Mouse (Mus musculus): ENCODE measurements around the gene Scarb1. TPM values are rescaled to one million over a fixed set of nuclear protein-coding genes. Genes with fewer than 3 reads are reported as not detected.

Scarb1 gene
- polyA plus RNA-seq, 1 experiment from 2014 or later, result 62.6 TPM

DNA sequence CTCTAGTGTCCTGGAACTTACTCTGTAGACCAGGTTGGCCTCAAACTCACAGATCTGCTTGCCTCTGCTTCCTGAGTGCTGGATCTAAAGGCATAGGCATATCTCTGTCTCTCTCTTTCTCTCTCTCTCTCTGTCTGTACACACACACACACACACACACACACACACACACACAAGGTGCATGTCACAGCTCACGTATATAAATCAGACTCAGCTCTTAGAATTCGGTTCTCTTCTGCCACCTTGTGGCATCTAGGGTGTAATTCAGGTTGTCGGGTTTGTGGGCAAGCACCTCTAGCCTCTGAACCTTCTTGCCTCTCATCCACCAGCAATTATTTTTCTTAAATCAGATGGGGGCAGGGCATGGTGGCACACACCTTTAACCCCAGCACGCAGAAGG is 27.7 kb upstream of the Scarb1 start:
- Histone ChIP-seq H3K9ac (ENCODE audit: low read depth, low read length) (no peak overlapping the region), H3K4me3 (ENCODE audit: low read length) (no peak overlapping the region), H3K4me2 (ENCODE audit: low read length) (no peak overlapping the region), H3K27me3 (replicated peaks; ENCODE audit: control insufficient read depth, insufficient read depth, low read length) (no peaks in the 10 kb centered on the region), H3K4me1 (ENCODE audit: control insufficient read depth, insufficient read depth, low read depth, low read length) (no peaks in the 10 kb centered on the region), H3K27ac (ENCODE audit: low read depth, low read length) (no peak overlapping the region), H3K9me3 (ENCODE audit: control insufficient read depth, low read length) (no peaks in the 10 kb centered on the region), H3K36me3 (ENCODE audit: control insufficient read depth, insufficient read depth, low read length) (no peaks in the 10 kb centered on the region)
- WGBS, result 0% methylated on average over 4 of the region's 4 CpGs
- peak; percentile 45; the same call in 1 of the 2 replicates for ATAC-seq

DNA sequence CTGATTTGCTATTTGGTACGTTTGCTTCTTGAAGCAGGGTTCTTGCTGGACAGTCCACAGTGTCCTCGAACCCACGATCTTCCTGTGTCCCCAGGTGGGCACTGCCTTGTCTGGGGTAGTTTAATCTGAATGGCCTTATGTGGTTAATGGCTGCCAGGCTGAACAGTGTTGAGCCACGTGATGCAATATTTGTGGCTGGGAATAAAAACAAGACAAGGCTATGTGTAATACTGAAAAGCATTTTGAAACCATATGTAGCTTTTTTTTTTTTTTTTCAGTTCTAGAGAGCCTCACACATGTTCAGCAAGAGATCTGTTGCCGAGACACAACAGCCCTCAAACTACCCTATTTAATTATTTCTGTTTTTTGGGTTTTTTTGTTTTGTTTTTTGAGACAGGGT is 27.3 kb upstream of the Scarb1 start:
- H3K9ac ChIP-seq (ENCODE audit: low read depth, low read length), result no peak overlapping the region
- WGBS, result 75% methylated on average over 5 of the region's 5 CpGs
- no peak for ATAC-seq

DNA sequence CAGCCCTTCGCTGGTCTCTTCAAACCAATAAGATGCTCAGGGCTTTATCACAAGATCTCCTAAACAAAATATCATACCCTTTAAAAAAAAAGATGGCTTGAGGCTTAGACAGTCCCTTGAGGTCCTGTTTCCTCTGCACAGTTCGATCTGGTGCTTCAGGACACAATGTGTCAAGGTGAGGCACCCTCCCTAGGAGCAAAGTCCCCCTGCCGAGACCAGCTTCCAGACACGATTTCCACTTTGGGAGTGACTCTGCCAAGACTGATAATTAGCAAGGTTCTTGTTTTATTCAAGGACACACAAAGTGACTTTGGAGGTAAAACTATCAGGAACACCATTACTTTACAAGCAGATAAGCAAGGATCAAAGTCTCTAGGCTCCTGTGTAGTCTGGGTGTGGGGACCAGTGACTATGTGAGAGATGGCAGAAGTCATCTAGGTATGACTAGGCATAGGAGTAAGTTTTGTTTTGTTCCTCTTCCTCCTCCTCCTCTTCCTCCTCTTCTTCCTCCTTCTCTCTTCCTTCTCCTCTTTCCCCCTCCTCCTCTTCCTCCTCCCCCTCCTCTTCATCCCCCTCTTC is 24.0 kb upstream of the Scarb1 start:
- H3K9ac ChIP-seq (ENCODE audit: low read depth, low read length), result no peak overlapping the region
- no peaks in the 10 kb centered on the region for H3K9me3 ChIP-seq (ENCODE audit: control insufficient read depth, low read length)
- no peak for ATAC-seq
- H3K27ac ChIP-seq (ENCODE audit: low read depth, low read length), result no peak overlapping the region
- no peaks in the 10 kb centered on the region for H3K4me1 ChIP-seq (ENCODE audit: control insufficient read depth, insufficient read depth, low read depth, low read length)
- no peaks in the 10 kb centered on the region for H3K27me3 ChIP-seq (replicated peaks; ENCODE audit: control insufficient read depth, insufficient read depth, low read length)
- no peaks in the 10 kb centered on the region for H3K36me3 ChIP-seq (ENCODE audit: control insufficient read depth, insufficient read depth, low read length)
- no peak overlapping the region for H3K4me2 ChIP-seq (ENCODE audit: low read length)
- 73% methylated on average over 4 of the region's 4 CpGs for WGBS
- no peak overlapping the region for H3K4me3 ChIP-seq (ENCODE audit: low read length)

More for the DNA sequence above, 27.3 kb upstream of the Scarb1 start:
- H3K36me3 ChIP-seq (ENCODE audit: control insufficient read depth, insufficient read depth, low read length), result no peaks in the 10 kb centered on the region
- H3K27me3 ChIP-seq (replicated peaks; ENCODE audit: control insufficient read depth, insufficient read depth, low read length), result no peaks in the 10 kb centered on the region
- H3K4me3 ChIP-seq (ENCODE audit: low read length), result no peak overlapping the region
- H3K27ac ChIP-seq (ENCODE audit: low read depth, low read length), result no peak overlapping the region
- no peak overlapping the region for H3K4me2 ChIP-seq (ENCODE audit: low read length)
- no peaks in the 10 kb centered on the region for H3K4me1 ChIP-seq (ENCODE audit: control insufficient read depth, insufficient read depth, low read depth, low read length)
- H3K9me3 ChIP-seq (ENCODE audit: control insufficient read depth, low read length), result no peaks in the 10 kb centered on the region

DNA sequence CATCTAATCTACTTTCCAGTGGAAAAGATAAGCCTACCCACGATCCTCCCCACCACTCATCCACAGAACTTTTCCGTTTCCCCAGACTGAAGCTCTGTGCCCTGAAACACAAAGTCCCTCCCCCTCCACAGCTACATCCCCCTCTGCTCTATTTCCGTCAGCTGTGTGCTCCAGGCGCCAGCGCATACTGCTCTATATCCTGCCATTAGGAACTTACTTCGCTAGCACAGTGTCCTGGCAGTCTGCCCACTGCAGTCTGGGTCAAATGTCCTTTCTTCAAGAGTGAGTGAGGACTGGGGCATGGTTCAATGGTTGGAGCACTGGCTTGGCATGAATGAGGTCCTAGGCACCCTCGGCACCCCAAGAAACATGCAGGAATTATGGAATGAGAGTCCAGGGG is 23.0 kb upstream of the Scarb1 start:
- no peaks in the 10 kb centered on the region for H3K27me3 ChIP-seq (replicated peaks; ENCODE audit: control insufficient read depth, insufficient read depth, low read length)
- no peak overlapping the region for H3K4me3 ChIP-seq (ENCODE audit: low read length)
- H3K9me3 ChIP-seq (ENCODE audit: control insufficient read depth, low read length), result no peaks in the 10 kb centered on the region
- ATAC-seq, result no peak
- H3K27ac ChIP-seq (ENCODE audit: low read depth, low read length), result no peak overlapping the region
- H3K4me2 ChIP-seq (ENCODE audit: low read length), result no peak overlapping the region
- 78% methylated on average over 7 of the region's 7 CpGs for WGBS
- no peaks in the 10 kb centered on the region for H3K36me3 ChIP-seq (ENCODE audit: control insufficient read depth, insufficient read depth, low read length)
- H3K4me1 ChIP-seq (ENCODE audit: control insufficient read depth, insufficient read depth, low read depth, low read length), result no peaks in the 10 kb centered on the region
- H3K9ac ChIP-seq (ENCODE audit: low read depth, low read length), result no peak overlapping the region

DNA sequence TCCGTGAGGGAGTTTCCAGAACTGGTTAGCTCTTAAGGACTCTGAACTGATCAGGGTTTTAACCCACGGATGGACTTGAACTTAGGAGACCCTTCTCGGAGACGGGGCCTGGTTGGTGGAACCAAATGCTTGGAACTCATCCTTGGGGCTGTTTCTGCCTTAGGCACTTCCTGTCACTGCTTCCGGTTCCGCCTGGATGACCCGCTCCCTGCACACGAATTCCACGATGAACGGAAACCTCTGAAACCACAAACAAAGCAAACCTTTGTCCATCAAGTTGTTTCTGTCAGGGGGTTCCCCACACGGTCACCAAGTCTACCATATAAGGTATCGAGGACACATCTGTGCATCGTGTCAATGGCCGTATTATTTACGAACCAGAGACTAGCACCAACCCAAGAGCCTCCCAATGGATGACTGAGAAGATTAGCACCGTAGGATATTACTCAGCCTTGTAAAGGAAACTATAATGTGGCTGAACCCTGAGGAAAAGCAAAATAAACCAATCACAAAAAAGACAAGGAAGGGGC is 20.2 kb upstream of the Scarb1 start:
- Histone ChIP-seq H3K9me3 (ENCODE audit: control insufficient read depth, low read length) (no peaks in the 10 kb centered on the region), H3K4me2 (ENCODE audit: low read length) (no peak overlapping the region), H3K27ac (ENCODE audit: low read depth, low read length) (no peak overlapping the region), H3K36me3 (ENCODE audit: control insufficient read depth, insufficient read depth, low read length) (no peaks in the 10 kb centered on the region), H3K27me3 (replicated peaks; ENCODE audit: control insufficient read depth, insufficient read depth, low read length) (no peaks in the 10 kb centered on the region), H3K4me3 (ENCODE audit: low read length) (no peak overlapping the region), H3K4me1 (ENCODE audit: control insufficient read depth, insufficient read depth, low read depth, low read length) (no peaks in the 10 kb centered on the region), H3K9ac (ENCODE audit: low read depth, low read length) (no peak overlapping the region)
- 74% methylated on average over 16 of the region's 16 CpGs for WGBS
- no peak for ATAC-seq

DNA sequence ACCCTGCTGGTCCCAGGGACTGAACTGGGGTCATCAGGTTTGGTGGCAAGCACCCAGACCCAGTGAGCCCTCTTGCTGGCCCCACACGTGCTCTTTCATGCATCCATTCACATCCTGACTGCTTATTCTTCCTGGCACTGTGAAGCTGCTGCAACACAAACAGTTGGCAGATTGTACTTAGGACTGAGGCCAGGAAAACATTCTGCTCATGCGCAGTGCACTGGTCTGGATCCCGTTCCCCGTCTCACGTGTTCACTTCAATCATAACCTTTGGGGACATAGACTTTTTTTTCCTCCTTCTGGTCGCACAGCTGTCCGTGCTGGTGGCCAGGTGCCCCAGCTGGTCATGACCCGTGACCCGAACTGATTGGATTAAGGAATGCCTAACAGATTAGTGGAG is 19.7 kb upstream of the Scarb1 start:
- 63% methylated on average over 9 of the region's 9 CpGs for WGBS
- Histone ChIP-seq H3K9me3 (ENCODE audit: control insufficient read depth, low read length) (no peaks in the 10 kb centered on the region), H3K27ac (ENCODE audit: low read depth, low read length) (no peak overlapping the region), H3K9ac (ENCODE audit: low read depth, low read length) (no peak overlapping the region), H3K4me3 (ENCODE audit: low read length) (no peak overlapping the region), H3K27me3 (replicated peaks; ENCODE audit: control insufficient read depth, insufficient read depth, low read length) (no peaks in the 10 kb centered on the region), H3K4me2 (ENCODE audit: low read length) (no peak overlapping the region), H3K36me3 (ENCODE audit: control insufficient read depth, insufficient read depth, low read length) (no peaks in the 10 kb centered on the region), H3K4me1 (ENCODE audit: control insufficient read depth, insufficient read depth, low read depth, low read length) (no peaks in the 10 kb centered on the region)
- ATAC-seq, result no peak

DNA sequence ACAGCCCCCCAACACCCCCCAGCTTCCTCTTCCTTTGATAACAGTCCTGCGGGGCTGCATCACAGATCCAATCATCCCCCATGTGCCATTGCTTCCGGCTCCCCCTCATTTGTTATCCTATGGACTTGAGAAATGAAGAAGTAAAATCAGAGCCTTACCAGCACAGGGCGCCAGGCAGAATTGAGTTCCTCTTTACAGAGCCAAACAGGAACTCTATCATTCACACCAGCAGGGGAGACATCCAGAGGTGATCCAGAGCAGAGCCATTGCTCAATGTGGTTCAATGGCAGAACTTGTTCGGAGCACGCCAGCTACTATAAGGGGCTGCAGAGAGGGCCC is 17.3 kb upstream of the Scarb1 start:
- Histone ChIP-seq H3K9me3 (ENCODE audit: control insufficient read depth, low read length) (no peaks in the 10 kb centered on the region), H3K9ac (ENCODE audit: low read depth, low read length) (no peak overlapping the region), H3K27me3 (replicated peaks; ENCODE audit: control insufficient read depth, insufficient read depth, low read length) (no peaks in the 10 kb centered on the region), H3K4me3 (ENCODE audit: low read length) (no peak overlapping the region), H3K4me2 (ENCODE audit: low read length) (no peak overlapping the region), H3K27ac (ENCODE audit: low read depth, low read length) (no peak overlapping the region), H3K36me3 (ENCODE audit: control insufficient read depth, insufficient read depth, low read length) (no peaks in the 10 kb centered on the region), H3K4me1 (ENCODE audit: control insufficient read depth, insufficient read depth, low read depth, low read length) (no peaks in the 10 kb centered on the region; the same call in 1 of the 2 replicates)
- ATAC-seq, result no peak
- WGBS, result 77% methylated on average over 5 of the region's 5 CpGs

DNA sequence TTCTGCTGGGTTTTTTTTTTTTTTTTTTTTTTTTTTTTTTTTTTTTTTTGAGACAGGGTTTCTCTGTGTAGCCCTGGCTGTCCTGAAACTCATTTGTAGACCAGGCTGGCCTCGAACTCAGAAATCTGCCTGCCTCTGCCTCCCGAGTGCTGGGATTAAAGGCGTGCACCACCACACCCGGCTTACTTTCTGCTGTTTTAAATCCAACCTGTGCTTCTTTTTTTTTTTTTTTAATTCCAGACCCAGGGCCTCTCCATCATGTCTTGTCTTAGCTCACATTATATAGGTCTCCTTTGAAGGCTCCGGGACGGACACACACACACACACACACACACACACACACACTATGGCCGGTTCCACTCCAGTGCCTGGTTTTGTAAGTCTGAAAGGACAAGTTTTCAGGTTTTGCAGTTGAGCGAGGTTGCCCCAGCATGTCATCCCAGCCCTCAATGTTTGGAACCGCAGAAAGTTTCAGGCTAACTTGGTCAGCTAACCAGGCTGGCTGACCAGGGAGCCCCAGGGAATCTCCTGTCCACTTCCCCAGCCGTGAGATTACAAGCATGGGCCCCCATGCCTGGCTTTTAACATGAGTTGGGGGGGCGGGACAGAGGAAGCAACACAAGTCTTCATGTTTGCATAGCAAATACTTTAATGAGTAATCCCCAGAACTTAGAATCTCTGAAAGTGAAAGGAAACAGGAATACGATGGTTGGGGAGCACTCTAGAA is 16.8 kb upstream of the Scarb1 start:
- no peaks in the 10 kb centered on the region for H3K9me3 ChIP-seq (ENCODE audit: control insufficient read depth, low read length)
- no peaks in the 10 kb centered on the region for H3K36me3 ChIP-seq (ENCODE audit: control insufficient read depth, insufficient read depth, low read length)
- 80% methylated on average over 12 of the region's 12 CpGs for WGBS
- no peaks in the 10 kb centered on the region for H3K27me3 ChIP-seq (replicated peaks; ENCODE audit: control insufficient read depth, insufficient read depth, low read length)
- H3K9ac ChIP-seq (ENCODE audit: low read depth, low read length), result no peak overlapping the region
- ATAC-seq, result no peak
- no peak overlapping the region for H3K4me2 ChIP-seq (ENCODE audit: low read length)
- H3K4me3 ChIP-seq (ENCODE audit: low read length), result no peak overlapping the region
- H3K4me1 ChIP-seq (ENCODE audit: control insufficient read depth, insufficient read depth, low read depth, low read length), result no peaks in the 10 kb centered on the region; the same call in 1 of the 2 replicates
- no peak overlapping the region for H3K27ac ChIP-seq (ENCODE audit: low read depth, low read length)

DNA sequence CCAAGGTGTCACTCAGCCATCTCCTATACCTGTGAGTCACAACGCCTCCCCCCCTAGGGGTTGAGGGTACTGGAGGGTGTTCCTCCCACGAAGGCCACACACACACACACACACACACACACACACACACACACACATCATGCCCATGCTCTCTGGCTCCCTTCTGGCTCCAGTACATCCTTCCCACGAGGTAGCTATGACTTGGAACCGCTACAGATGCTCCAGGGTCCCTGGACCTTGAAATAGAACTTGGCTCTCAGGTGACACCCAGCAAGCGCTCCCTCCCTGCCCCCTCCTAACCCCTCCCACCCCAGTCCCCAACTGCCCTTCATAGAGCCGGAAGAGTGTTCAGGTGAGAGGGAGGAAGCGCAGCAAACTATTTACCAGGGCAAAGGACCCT is 14.8 kb upstream of the Scarb1 start:
- Histone ChIP-seq H3K4me3 (ENCODE audit: low read length) (no peak overlapping the region), H3K9ac (ENCODE audit: low read depth, low read length) (no peak overlapping the region), H3K4me2 (ENCODE audit: low read length) (no peak overlapping the region), H3K36me3 (ENCODE audit: control insufficient read depth, insufficient read depth, low read length) (no peaks in the 10 kb centered on the region), H3K4me1 (ENCODE audit: control insufficient read depth, insufficient read depth, low read depth, low read length) (no peaks in the 10 kb centered on the region; the same call in 1 of the 2 replicates), H3K27ac (ENCODE audit: low read depth, low read length) (no peak overlapping the region), H3K9me3 (ENCODE audit: control insufficient read depth, low read length) (no peaks in the 10 kb centered on the region), H3K27me3 (replicated peaks; ENCODE audit: control insufficient read depth, insufficient read depth, low read length) (no peaks in the 10 kb centered on the region)
- 52% methylated on average over 7 of the region's 7 CpGs for WGBS
- ATAC-seq, result no peak

Measured in hindbrain, embryonic 16.5 days (tissue).